Mouse (Mus musculus): ENCODE measurements around the gene Slc9a2.

Gene Slc9a2

DNA sequence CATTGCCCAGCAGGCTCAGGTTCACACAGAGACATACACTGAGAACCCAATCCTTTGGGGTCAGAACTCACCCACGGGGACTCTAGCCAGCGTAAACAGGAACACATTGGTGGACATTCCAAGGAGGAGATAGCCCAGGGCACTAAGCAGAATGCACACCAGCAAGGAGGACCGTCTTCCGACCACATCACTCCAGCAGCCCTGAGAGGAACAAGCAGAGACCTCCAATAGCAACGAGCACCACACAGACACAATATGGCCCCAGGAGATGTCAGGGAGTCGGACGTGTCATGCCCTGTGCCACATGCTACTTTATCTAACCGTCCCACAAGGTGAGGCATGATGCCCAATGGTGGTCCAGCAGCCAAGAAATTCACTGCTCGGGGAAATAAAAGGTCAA is 103.9 kb downstream of the Slc9a2 start:
- in situ Hi-C loops (cut with MboI, MseI): no loop called here

GRCm38 (mm10) chr1:40785876-40786445 is 105.6 kb downstream of the Slc9a2 start:
- in situ Hi-C loops (cut with MboI, MseI): no loop called here

GRCm38 (mm10) chr1:40788956-40789355 is 108.6 kb downstream of the Slc9a2 start:
- in situ Hi-C loops (cut with MboI, MseI): no loop called here

DNA sequence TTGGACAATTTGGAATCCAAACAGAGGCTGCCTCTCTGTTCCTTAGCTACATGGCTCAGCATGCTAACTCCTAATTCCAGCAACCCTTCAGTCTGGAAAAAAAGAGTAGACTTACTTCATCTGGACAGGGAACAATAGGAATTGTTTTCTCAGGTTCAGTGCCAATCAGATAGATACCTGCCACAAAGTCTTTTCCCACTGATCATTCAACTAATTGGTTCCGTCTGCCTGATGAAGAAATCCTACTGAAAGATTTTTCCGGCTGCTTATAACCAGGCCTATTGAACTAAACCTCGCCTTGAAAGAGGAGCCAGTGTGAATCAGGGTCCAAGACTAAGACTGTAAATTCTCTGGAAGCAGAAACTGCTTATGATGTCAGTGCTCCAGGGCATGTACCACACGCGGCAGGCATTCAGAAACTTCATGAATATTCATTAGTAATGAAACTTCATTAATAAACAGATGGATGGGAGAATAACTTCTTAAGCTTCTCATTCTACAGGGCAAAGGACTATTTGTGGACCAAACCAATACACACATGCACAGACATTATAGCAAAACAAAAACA is 109.4 kb downstream of the Slc9a2 start:
- in situ Hi-C loops (cut with MboI, MseI): no loop called here

- in situ Hi-C loops (cut with MboI, MseI): no loop called here
Observed at GRCm38 (mm10) chr1:40790324-40791141, 110.2 kb downstream of the Slc9a2 start, which contains the start of gene Mfsd9. Gene Mfsd9 (minus strand): TSS chr1:40790687.

- in situ Hi-C loops (cut with MboI, MseI): no loop called here
Observed at GRCm38 (mm10) chr1:40795508-40795907, 115.1 kb downstream of the Slc9a2 start.

GRCm38 (mm10) chr1:40797348-40797747 is 117.0 kb downstream of the Slc9a2 start:
- in situ Hi-C loops (cut with MboI, MseI): no loop called here

DNA sequence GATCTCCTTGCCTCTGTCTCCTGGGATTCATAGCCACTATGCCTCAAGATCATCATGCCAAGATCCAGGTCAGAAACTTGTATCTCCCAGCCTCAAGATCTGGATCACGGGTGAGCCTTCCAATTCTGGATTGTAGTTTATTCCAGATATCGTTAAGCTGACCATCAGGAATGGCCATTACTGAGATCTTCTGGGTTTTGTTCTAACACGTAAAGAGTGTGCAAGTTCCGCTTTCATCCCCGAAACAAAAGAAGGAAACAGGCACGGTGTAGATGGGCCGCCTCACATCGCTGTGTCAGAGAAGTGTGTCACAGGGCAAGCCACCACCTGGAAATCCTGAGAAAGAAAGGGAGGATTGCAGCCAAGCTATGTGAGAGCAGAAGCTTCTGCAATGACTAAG is 118.7 kb downstream of the Slc9a2 start:
- in situ Hi-C loops (cut with MboI, MseI): no loop called here

DNA sequence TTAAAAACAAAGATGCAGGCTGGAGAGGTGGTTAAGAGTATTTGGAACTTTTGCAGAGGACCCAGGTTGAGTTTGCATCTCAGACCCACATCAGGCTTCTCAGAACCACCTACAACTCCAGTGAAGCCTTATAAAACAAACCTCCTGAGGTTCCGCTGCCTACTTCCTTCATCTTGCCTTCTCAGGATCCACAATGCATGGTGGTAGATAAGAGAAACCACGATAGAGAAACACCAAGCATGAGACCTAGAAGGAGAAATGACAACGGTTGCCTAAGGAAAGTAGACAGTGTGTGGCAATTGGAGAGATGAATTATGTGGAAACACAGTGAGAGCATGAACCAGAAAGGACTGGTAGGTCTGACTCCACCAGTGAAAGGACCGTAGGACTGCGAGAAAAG is 120.5 kb downstream of the Slc9a2 start:
- in situ Hi-C loops (cut with MboI, MseI): no loop called here

DNA sequence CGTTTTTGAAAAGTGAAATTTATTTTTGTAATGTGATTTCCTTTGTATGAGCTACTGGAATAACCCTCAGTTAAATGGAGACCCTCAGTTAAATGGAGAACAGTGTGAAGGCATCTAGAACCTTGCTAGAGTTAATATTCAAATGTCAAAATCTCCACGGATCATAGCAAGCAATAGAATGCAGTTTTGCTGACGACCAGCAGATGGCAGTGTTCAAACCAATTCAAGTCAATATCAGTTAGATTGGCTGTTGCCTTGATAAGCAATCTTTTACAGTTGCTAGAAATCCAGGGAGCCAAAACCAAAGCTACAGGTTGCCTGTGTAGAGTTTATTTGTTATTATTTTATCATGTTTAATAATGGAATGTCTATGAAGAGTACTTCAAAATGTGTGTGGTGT is 122.4 kb downstream of the Slc9a2 start:
- in situ Hi-C loops (cut with MboI, MseI): no loop called here

DNA sequence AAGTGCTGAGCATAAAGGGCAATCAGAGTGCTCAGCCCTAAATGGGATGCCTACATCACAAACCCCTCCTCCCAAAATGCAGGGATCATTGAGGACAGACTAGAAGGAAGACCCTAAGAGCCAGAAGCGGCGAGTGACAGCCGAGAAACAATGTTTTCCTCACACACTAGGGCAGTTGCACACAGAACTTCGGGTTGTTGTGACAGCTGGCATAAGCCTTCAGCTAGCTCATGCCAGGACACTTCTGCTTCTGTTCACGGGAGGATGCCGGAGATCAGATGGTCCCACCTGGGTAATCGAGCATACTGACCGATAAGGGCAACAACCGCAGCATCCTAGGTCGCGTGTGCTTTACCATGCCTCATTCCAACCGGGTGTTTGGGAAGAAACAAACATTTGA is 123.7 kb downstream of the Slc9a2 start:
- in situ Hi-C loops (cut with MboI, MseI): no loop called here

DNA sequence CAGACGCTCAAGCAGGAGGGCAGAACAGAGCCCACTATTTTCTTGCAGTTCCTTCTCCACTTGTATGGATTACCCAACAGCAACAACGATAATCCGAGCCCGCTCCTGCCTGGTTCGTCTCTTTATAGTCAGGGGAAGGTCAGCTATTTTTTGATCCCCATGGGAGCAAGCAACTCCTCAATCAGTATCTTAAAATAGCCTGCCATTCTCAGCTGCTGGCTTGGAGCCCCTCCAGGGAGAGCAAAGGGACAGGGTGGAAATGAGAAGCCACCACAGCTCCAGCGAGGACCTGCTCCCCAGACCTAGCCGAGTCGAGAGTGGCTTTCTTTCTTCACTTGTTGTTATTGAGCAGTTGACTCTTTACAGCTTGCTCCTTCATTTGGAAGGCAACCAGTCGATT is 125.0 kb downstream of the Slc9a2 start, which contains the start of gene Tmem182:
Tmem182 (plus strand) TSS at position 251 of the 400 bp plus-strand sequence.
- in situ Hi-C loops (cut with MboI, MseI): no loop called here

DNA sequence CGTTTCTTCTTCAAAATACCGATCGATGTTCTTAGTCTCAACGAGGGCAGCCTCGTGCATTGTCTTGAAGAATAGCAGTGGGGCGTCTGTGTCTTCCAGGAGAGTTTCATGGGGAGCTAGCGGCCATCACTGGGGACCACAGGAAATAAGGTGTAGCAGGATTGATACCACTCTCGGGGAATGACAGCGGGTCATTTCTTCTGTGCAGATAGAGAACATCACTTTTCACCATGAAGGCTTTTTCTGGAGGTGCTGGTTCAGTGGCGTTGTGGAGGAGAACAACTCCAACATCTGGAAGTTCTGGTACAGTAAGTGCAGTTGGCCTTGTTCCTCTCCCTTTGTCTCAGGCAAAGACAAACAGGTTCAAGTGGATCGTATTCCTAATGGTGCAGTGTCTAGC is 125.5 kb downstream of the Slc9a2 start:
- in situ Hi-C loops (cut with MboI, MseI): no loop called here

GRCm38 (mm10) chr1:40808643-40809042 is 128.3 kb downstream of the Slc9a2 start:
- in situ Hi-C loops (cut with MboI, MseI): no loop called here

- in situ Hi-C loops (cut with MboI, MseI): no loop called here
Observed at GRCm38 (mm10) chr1:40815071-40815845, 134.9 kb downstream of the Slc9a2 start.
